Mouse (Mus musculus): ENCODE measurements around the gene Cacng2. TPM values are rescaled to one million over a fixed set of nuclear protein-coding genes. Genes with fewer than 3 reads are reported as not detected.

Gene Cacng2
- total and polyA plus RNA-seq, 2 experiments from 2014 or later = 19.8 to 24.4 TPM

DNA sequence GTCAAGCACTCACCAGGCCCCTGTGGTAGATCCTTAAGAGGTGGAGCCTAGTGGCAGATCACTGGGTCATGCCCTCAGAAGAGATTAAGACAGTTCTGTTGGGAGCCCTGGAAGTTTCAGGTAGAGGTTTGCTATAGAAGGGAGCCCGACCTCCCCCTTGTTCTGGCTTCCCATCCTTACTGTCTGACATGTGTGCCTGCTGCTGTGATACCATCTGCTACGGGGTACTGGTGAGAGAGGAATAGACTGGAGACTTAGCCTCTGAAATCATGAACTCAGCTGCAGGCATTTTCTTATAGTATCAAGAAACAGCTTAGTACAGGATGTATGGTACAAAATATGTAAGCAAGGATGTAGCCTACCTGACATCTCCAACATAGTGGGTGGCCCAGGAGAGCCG is 166.9 kb downstream of the Cacng2 start:
- H3K9ac ChIP-seq (replicated peaks; ENCODE audit: low read length) = no peak overlapping the region
- no peak for DNase-seq (ENCODE audit: low spot score)

DNA sequence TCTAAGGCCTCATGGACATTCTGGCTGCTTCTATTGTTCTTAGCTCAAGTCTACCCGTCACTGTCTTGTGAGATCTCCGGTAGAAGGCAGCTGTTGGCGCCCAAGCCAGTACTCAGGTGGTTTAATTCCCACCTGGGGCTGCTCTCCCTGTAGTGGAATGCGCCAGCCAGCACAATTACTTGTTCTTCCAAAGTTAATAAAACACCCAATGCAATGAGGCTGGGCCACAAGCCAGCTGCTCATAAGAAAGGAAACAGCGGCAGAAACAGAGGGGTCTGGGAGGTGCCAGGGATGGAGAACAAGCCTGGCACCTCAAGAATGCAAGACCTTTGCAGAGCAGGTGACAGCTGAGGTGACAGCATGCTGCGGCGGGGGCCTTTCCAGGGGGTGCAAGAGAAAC is 170.8 kb downstream of the Cacng2 start:
- no peak overlapping the region for H3K9ac ChIP-seq (replicated peaks; ENCODE audit: low read length)
- no peak for TF ChIP-seq CTCF (IDR thresholded peaks at IDR 0.05; ENCODE audit: low read depth)
- H3K36me3 ChIP-seq (ENCODE audit: insufficient read depth, low read length) = peaks cover 39% of the 10 kb centered on the region
- no peaks in the 10 kb centered on the region for H3K4me1 ChIP-seq (ENCODE audit: insufficient read depth, low read length)
- H3K27me3 ChIP-seq (ENCODE audit: insufficient read depth, low read length) = no peaks in the 10 kb centered on the region
- 79% methylated on average over 7 of the region's 7 CpGs for WGBS
- H3K27ac ChIP-seq = no peak overlapping the region
- H3K9me3 ChIP-seq (ENCODE audit: low read length) = no peaks in the 10 kb centered on the region
- no peak for ATAC-seq
- no peak for DNase-seq (ENCODE audit: low spot score)
- no peak overlapping the region for H3K4me2 ChIP-seq (ENCODE audit: low read depth, low read length)
- H3K4me3 ChIP-seq (ENCODE audit: low read length) = no peak overlapping the region

More for the DNA sequence above, 166.9 kb downstream of the Cacng2 start:
- 79% methylated on average over 3 of the region's 3 CpGs for WGBS
- Histone ChIP-seq H3K36me3 (ENCODE audit: insufficient read depth, low read length) (peaks cover 17% of the 10 kb centered on the region; the same call in 1 of the 2 replicates), H3K4me3 (ENCODE audit: low read length) (no peak overlapping the region), H3K27ac (no peak overlapping the region), H3K27me3 (ENCODE audit: insufficient read depth, low read length) (no peaks in the 10 kb centered on the region), H3K9me3 (ENCODE audit: low read length) (no peaks in the 10 kb centered on the region), H3K4me1 (ENCODE audit: insufficient read depth, low read length) (peaks cover 8% of the 10 kb centered on the region; the same call in 1 of the 2 replicates), H3K4me2 (ENCODE audit: low read depth, low read length) (no peak overlapping the region)
- no peak for TF ChIP-seq CTCF (IDR thresholded peaks at IDR 0.05; ENCODE audit: low read depth)
- no peak for ATAC-seq

DNA sequence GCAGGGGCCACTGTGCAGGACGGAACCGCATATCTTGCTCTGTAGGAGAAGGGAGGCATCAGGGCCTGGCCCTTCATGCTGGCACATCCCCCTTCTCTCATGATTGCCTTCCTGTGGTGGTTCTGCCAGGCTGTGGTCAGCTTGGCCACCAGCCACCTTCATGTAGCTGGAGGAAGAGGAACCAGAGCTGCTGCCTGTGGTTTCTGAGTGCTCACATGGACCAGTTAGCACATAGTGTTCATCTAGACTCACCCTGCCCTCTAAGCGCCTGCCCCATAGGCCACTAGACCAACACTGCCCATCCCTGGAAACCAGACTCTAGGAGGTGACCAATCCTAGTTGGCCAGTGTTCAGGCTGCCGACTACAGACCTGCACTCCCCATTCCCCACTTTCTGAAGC is 174.1 kb downstream of the Cacng2 start:
- Histone ChIP-seq H3K9ac (replicated peaks; ENCODE audit: low read length) (no peak overlapping the region), H3K4me2 (ENCODE audit: low read depth, low read length) (no peak overlapping the region), H3K36me3 (ENCODE audit: insufficient read depth, low read length) (peaks cover 47% of the 10 kb centered on the region), H3K9me3 (ENCODE audit: low read length) (no peaks in the 10 kb centered on the region), H3K27ac (no peak overlapping the region), H3K4me1 (ENCODE audit: insufficient read depth, low read length) (no peaks in the 10 kb centered on the region), H3K27me3 (ENCODE audit: insufficient read depth, low read length) (no peaks in the 10 kb centered on the region), H3K4me3 (ENCODE audit: low read length) (no peak overlapping the region)
- no peak for TF ChIP-seq CTCF (IDR thresholded peaks at IDR 0.05; ENCODE audit: low read depth)
- 92% methylated on average over 4 of the region's 4 CpGs for WGBS
- ATAC-seq = no peak
- DNase-seq (ENCODE audit: low spot score) = no peak

Other genes with a start within 250 kb of the Cacng2 start
- 46.4 and 52.5 TPM in 2 replicates for gene Txn2, start 191.0 kb downstream of the Cacng2 start, total RNA-seq (2014; rRNA removed)
- 212 and 215 TPM in 2 replicates for gene Txn2, start 191.0 kb downstream of the Cacng2 start, polyA plus RNA-seq (2015; fragmentation: Nextera tagmentation; extraction: Ambion mirVana)
- 26.5 and 38.7 TPM in 2 replicates for gene Foxred2, start 163.3 kb downstream of the Cacng2 start, total RNA-seq (2014; rRNA removed)
- gene Foxred2, start 163.3 kb downstream of the Cacng2 start, polyA plus RNA-seq (2015; fragmentation: Nextera tagmentation; extraction: Ambion mirVana) = 9.1 and 9.8 TPM in 2 replicates
- gene Eif3d, start 149.2 kb downstream of the Cacng2 start, total RNA-seq (2014; rRNA removed) = 121 and 139 TPM in 2 replicates
- gene Eif3d, start 149.2 kb downstream of the Cacng2 start, polyA plus RNA-seq (2015; fragmentation: Nextera tagmentation; extraction: Ambion mirVana) = 143 and 155 TPM in 2 replicates
- 38.5 and 38.8 TPM in 2 replicates for gene Ift27, start 54.1 kb upstream of the Cacng2 start, total RNA-seq (2014; rRNA removed)
- 122 and 123 TPM in 2 replicates for gene Ift27, start 54.1 kb upstream of the Cacng2 start, polyA plus RNA-seq (2015; fragmentation: Nextera tagmentation; extraction: Ambion mirVana)
- 1.7 and 1.9 TPM in 2 replicates for gene Pvalb, start 86.4 kb upstream of the Cacng2 start, total RNA-seq (2014; rRNA removed)
- 7.6 and 11.3 TPM in 2 replicates for gene Pvalb, start 86.4 kb upstream of the Cacng2 start, polyA plus RNA-seq (2015; fragmentation: Nextera tagmentation; extraction: Ambion mirVana)
- gene Ncf4, start 124.8 kb upstream of the Cacng2 start, total RNA-seq (2014; rRNA removed) = 0.86 and 3.0 TPM in 2 replicates
- gene Ncf4, start 124.8 kb upstream of the Cacng2 start, polyA plus RNA-seq (2015; fragmentation: Nextera tagmentation; extraction: Ambion mirVana) = 1.1 and 1.6 TPM in 2 replicates
- gene Csf2rb2, start 185.7 kb upstream of the Cacng2 start, total RNA-seq (2014; rRNA removed) = 0.07 and 0.10 TPM in 2 replicates
- gene Csf2rb2, start 185.7 kb upstream of the Cacng2 start, polyA plus RNA-seq (2015; fragmentation: Nextera tagmentation; extraction: Ambion mirVana) = 0.18 and 0.21 TPM in 2 replicates
- gene Csf2rb, start 205.7 kb upstream of the Cacng2 start, total RNA-seq (2014; rRNA removed) = 1.3 and 1.8 TPM in 2 replicates
- gene Csf2rb, start 205.7 kb upstream of the Cacng2 start, polyA plus RNA-seq (2015; fragmentation: Nextera tagmentation; extraction: Ambion mirVana) = 0.75 and 0.87 TPM in 2 replicates

Measured in hindbrain, postnatal 0 days (tissue).